Mouse (Mus musculus) hindbrain, embryonic 11.5 days (tissue): ENCODE data around the gene Myo1d. TPM values are rescaled to one million over a fixed set of nuclear protein-coding genes. Genes with fewer than 3 reads are reported as not detected.

Experiments used
- ATAC-seq: fragments of 200-750 bp; cut with Nextera tagmentation; 2 replicates; pipeline ENCODE4 v1.8.0; 2017; ENCODE audit warnings: mild to moderate bottlenecking, moderate TSS enrichment, moderate library complexity; ENCODE audit not compliant: low FRiP score
- DNase-seq: peaks from one replicate; pipeline ENCODE4 v3.0.0-alpha.2; 2015; ENCODE audit warnings: low spot score
- H3K27ac ChIP-seq: fragments of 300-500 bp; sonication (generic); 2 replicates; pipeline ENCODE4 v1.5.1; 2014; ENCODE audit warnings: mild to moderate bottlenecking, low read depth, low read length
- H3K27me3 ChIP-seq: fragments of 300-500 bp; sonication (generic); 2 replicates; pipeline ENCODE4 v1.6.1; 2014; ENCODE audit warnings: mild to moderate bottlenecking, low read length, moderate library complexity, mixed read lengths; ENCODE audit not compliant: control insufficient read depth, insufficient read depth
- H3K36me3 ChIP-seq: fragments of 300-500 bp; sonication (generic); 2 replicates; pipeline ENCODE4 v1.6.1; 2014; ENCODE audit warnings: mild to moderate bottlenecking, low read length, moderate library complexity, mixed read lengths; ENCODE audit not compliant: control insufficient read depth, insufficient read depth
- H3K4me1 ChIP-seq: fragments of 300-500 bp; sonication (generic); replicated peaks from 2 replicates; pipeline ENCODE4 v1.6.1; 2014; ENCODE audit warnings: low read length, mixed read lengths; ENCODE audit not compliant: control insufficient read depth, insufficient read depth
- H3K4me2 ChIP-seq: fragments of 300-500 bp; sonication (generic); replicated peaks from 2 replicates; pipeline ENCODE4 v1.6.1; 2014; ENCODE audit warnings: mild to moderate bottlenecking, low read depth, low read length
- H3K4me3 ChIP-seq: fragments of 300-500 bp; sonication (generic); 2 replicates; pipeline ENCODE4 v1.5.1; 2014; ENCODE audit warnings: low read depth, low read length
- H3K9ac ChIP-seq: fragments of 300-500 bp; sonication (generic); 2 replicates; pipeline ENCODE4 v1.6.1; 2014; ENCODE audit warnings: low read depth, low read length
- H3K9me3 ChIP-seq: fragments of 300-500 bp; sonication (generic); 2 replicates; pipeline ENCODE4 v1.6.1; 2016; ENCODE audit warnings: low read length; ENCODE audit not compliant: control insufficient read depth
- WGBS: fragments of 180-500 bp; shearing (Covaris S2); extraction: QIAGEN DNeasy Blood & Tissue Kit; methylation state at CpG from one replicate; pipeline ENCODE4 v1.1.7; 2014; 5-methylcytosine and 5-hydroxymethylcytosine counted together
- polyA plus RNA-seq: library from polyadenylated mRNA; unstranded; fragments of >200 nt; fragmentation: Nextera tagmentation; extraction: Ambion mirVana; gene quantifications from 2 replicates; pipeline ENCODE4 v1.2.1, GENCODE M21; 2014

The Myo1d gene
- polyA plus RNA-seq, 1 experiment from 2014 or later: 3.6 TPM

DNA sequence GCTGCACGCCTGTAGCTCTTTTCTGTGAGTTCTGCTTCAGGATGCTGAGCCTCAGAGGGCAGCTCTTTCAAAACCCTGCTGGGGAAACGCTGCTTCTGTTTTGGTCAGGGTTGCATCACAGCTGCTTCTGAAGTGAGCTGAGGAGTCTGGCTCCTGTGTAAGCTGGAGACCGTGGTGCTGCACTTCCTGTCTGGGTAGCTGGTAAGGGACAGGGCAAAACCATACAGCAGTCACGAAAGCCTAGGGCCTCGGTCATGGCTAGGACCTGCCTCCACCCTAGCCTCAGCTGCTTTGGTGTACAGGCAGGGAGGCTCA lies 290.0 kb downstream of the Myo1d start:
- Histone ChIP-seq H3K4me2 (no peak overlapping the region), H3K9ac (no peak overlapping the region), H3K9me3 (no peaks in the 10 kb centered on the region), H3K27me3 (no peaks in the 10 kb centered on the region), H3K4me1 (no peaks in the 10 kb centered on the region; the same call in 1 of the 2 replicates), H3K4me3 (no peak overlapping the region), H3K27ac (no peak overlapping the region), H3K36me3 (no peaks in the 10 kb centered on the region)
- WGBS: 70% methylated on average over 5 of the region's 5 CpGs
- ATAC-seq: no peak
- no peak for DNase-seq

- H3K27ac ChIP-seq: no peak overlapping the region
- ATAC-seq (no peak), DNase-seq (no peak)
- H3K9ac ChIP-seq: no peak overlapping the region
- H3K36me3 ChIP-seq: no peaks in the 10 kb centered on the region
- no peak overlapping the region for H3K4me3 ChIP-seq
- H3K9me3 ChIP-seq: no peaks in the 10 kb centered on the region
- H3K27me3 ChIP-seq: no peaks in the 10 kb centered on the region
- peaks cover 2% of the 10 kb centered on the region for H3K4me1 ChIP-seq
- no peak overlapping the region for H3K4me2 ChIP-seq
- 64% methylated on average over 12 of the region's 12 CpGs for whole genome bisulfite sequencing
Observed at GRCm38 (mm10) chr11:80489172-80489881, 290.5 kb downstream of the Myo1d start.

DNA sequence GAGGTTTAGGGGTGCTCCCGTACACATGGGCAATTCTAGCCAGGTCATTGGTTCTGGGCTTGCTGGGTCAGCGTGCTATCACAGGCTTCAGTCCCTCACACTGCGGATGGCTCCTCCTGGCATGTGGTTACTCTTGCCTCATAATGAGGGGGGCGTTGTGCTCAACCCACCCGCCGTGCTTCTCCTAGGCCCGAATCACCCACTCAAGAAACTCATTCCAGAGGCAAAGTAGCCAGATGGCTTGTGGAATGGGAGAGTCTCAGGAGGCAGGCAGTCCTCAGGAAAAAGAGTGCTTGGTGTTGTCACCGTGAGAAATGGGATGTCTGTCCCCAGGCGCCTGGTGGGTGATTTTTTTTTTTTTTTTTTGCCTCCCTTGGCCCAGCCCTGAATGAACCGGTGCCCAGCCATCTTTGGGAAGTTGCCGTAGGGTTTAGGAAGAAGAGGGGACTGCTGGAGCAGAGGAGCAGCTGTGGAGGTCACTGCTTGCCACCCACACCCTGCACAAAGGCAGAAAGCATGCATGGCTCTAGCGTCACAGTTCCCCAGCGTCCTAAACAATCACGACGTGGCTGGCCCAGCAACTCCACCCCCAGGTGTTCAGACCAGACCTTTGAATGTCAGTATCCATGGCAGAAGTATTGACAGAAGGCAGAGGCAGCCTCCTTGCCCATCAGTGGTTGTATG lies 291.8 kb downstream of the Myo1d start:
- no peak overlapping the region for H3K27ac ChIP-seq
- H3K27me3 ChIP-seq: no peaks in the 10 kb centered on the region
- H3K9ac ChIP-seq: no peak overlapping the region
- H3K4me1 ChIP-seq: peaks cover 5% of the 10 kb centered on the region
- ATAC-seq (no peak), DNase-seq (no peak)
- H3K4me3 ChIP-seq: no peak overlapping the region
- WGBS: 59% methylated on average over 15 of the region's 15 CpGs
- H3K9me3 ChIP-seq: no peaks in the 10 kb centered on the region
- no peaks in the 10 kb centered on the region for H3K36me3 ChIP-seq
- no peak overlapping the region for H3K4me2 ChIP-seq

GRCm38 (mm10) chr11:80485622-80486206 lies 294.1 kb downstream of the Myo1d start:
- no peak overlapping the region for H3K4me3 ChIP-seq
- H3K27me3 ChIP-seq: no peaks in the 10 kb centered on the region
- H3K9me3 ChIP-seq: no peaks in the 10 kb centered on the region
- 84% methylated on average over 10 of the region's 10 CpGs for WGBS
- DNase-seq (no peak), ATAC-seq (no peak)
- H3K27ac ChIP-seq: no peak overlapping the region
- no peak overlapping the region for H3K4me2 ChIP-seq
- H3K4me1 ChIP-seq: peaks cover 5% of the 10 kb centered on the region
- no peak overlapping the region for H3K9ac ChIP-seq
- H3K36me3 ChIP-seq: no peaks in the 10 kb centered on the region

DNA sequence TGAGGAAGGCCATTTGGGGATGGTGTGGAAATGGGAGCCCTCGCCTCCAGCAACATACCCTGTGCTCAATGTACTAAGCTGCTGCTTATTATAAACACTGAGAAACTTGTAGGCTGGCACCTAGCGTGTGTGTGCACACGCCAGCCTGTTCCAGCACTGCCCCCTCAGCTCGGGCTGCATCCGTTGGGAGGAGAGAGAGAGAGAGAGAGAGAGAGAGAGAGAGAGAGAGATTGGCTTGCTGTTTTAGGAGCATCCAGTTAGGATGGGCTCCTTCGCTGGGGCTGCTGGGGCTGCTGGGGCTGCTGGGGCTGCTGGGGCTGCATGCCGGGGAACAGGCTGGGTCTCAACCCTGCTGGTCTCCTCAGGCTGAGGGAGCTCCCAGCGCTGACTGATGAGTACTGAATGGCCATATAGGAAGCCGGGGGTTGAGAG lies 294.7 kb downstream of the Myo1d start:
- H3K27me3 ChIP-seq: no peaks in the 10 kb centered on the region

GRCm38 (mm10) chr11:80484191-80484791 lies 295.5 kb downstream of the Myo1d start:
- H3K36me3 ChIP-seq: no peaks in the 10 kb centered on the region
- WGBS: 35% methylated on average over 12 of the region's 12 CpGs
- peak overlapping the region; percentile 34; the same call in 1 of the 2 replicates for H3K9ac ChIP-seq
- no peaks in the 10 kb centered on the region for H3K9me3 ChIP-seq
- DNase-seq (no peak), ATAC-seq (peak; percentile 49)
- H3K4me2 ChIP-seq: no peak overlapping the region
- no peak overlapping the region for H3K4me3 ChIP-seq
- H3K4me1 ChIP-seq: peaks cover 9% of the 10 kb centered on the region
- H3K27me3 ChIP-seq: no peaks in the 10 kb centered on the region
- peak overlapping the region; percentile 20; the same call in 1 of the 2 replicates for H3K27ac ChIP-seq

More for the DNA sequence above, 294.7 kb downstream of the Myo1d start:
- Histone ChIP-seq H3K36me3 (no peaks in the 10 kb centered on the region), H3K27ac (no peak overlapping the region), H3K9me3 (no peaks in the 10 kb centered on the region), H3K4me1 (peaks cover 5% of the 10 kb centered on the region), H3K4me2 (no peak overlapping the region), H3K9ac (no peak overlapping the region), H3K4me3 (no peak overlapping the region)
- 78% methylated on average over 8 of the region's 9 CpGs for WGBS
- DNase-seq (no peak), ATAC-seq (no peak)

GRCm38 (mm10) chr11:80483536-80484067 lies 296.2 kb downstream of the Myo1d start:
- H3K4me3 ChIP-seq: no peak overlapping the region
- WGBS: 74% methylated on average over 6 of the region's 6 CpGs
- no peak for DNase-seq
- H3K27ac ChIP-seq: peak overlapping the region; percentile 20; the same call in 1 of the 2 replicates
- H3K36me3 ChIP-seq: no peaks in the 10 kb centered on the region
- peaks cover 9% of the 10 kb centered on the region for H3K4me1 ChIP-seq
- no peaks in the 10 kb centered on the region for H3K9me3 ChIP-seq
- H3K4me2 ChIP-seq: no peak overlapping the region
- H3K9ac ChIP-seq: no peak overlapping the region
- H3K27me3 ChIP-seq: no peaks in the 10 kb centered on the region; the same call in 1 of the 2 replicates
- ATAC-seq: no peak

GRCm38 (mm10) chr11:80482921-80483320 lies 296.9 kb downstream of the Myo1d start:
- DNase-seq (no peak), ATAC-seq (no peak)
- 88% methylated on average over 7 of the region's 7 CpGs for WGBS
- no peaks in the 10 kb centered on the region for H3K36me3 ChIP-seq
- H3K9ac ChIP-seq: no peak overlapping the region
- H3K27me3 ChIP-seq: peaks cover 2% of the 10 kb centered on the region; the same call in 1 of the 2 replicates
- H3K4me3 ChIP-seq: no peak overlapping the region
- no peak overlapping the region for H3K27ac ChIP-seq
- no peaks in the 10 kb centered on the region for H3K9me3 ChIP-seq
- peaks cover 9% of the 10 kb centered on the region for H3K4me1 ChIP-seq
- H3K4me2 ChIP-seq: no peak overlapping the region
